In genomic region chr5:136135571-136136291, GRCm38 (mm10) we compare ENCODE assay signal across 8 mouse cellular contexts. TPM values are rescaled to one million over a fixed set of nuclear protein-coding genes. Genes with fewer than 3 reads are reported as not detected.
DNase-seq lines count a peak whose midpoint lies in the region; ATAC-seq and TF ChIP-seq lines count a peak whose summit lies in the region.

Gene Lrwd1 (minus strand): TSS chr5:136136074.
Gene Alkbh4 (plus strand): TSS chr5:136136146.

- under 1% methylated on average over 60 of the region's 60 CpGs for WGBS in hindbrain, embryonic 10.5 days
- WGBS in lung, postnatal 0 days, result under 1% methylated on average over 60 of the region's 60 CpGs

- H3K27ac ChIP-seq in hindbrain, embryonic 10.5 days, result peak within 1 kb of the TSS; percentile 92
- peak within 1 kb of the TSS; percentile 66 for H3K27ac ChIP-seq in lung, postnatal 0 days (ENCODE audit: low read length)

- H3K4me3 ChIP-seq in hindbrain, embryonic 10.5 days, result peak within 1 kb of the TSS; percentile 70
- H3K4me3 ChIP-seq in lung, postnatal 0 days (ENCODE audit: low read depth, low read length), result peak within 1 kb of the TSS; percentile 69

- peak; percentile 99 for DNase-seq in MN1 (ENCODE audit: low spot score)
- DNase-seq in cerebellum, adult 9-10 months, result peak; percentile 97
- peak; percentile 96 for DNase-seq in hindbrain, embryonic 10.5 days (ENCODE audit: low spot score)
- peak; percentile 96 for DNase-seq in layer of hippocampus, adult 9-11 months
- peak; percentile 99 for DNase-seq in lung, postnatal 0 days (ENCODE audit: low spot score)
- peak; percentile 89 for DNase-seq in ovary, postnatal 14 days (ENCODE audit: low spot score)
- DNase-seq in thymus, postnatal 14 days, result peak; percentile 98

- H3K9me3 ChIP-seq in hindbrain, embryonic 10.5 days, result no peaks in the 10 kb centered on the region
- no peaks in the 10 kb centered on the region for H3K9me3 ChIP-seq in lung, postnatal 0 days (ENCODE audit: low read length)

- H3K9ac ChIP-seq in lung, postnatal 0 days (replicated peaks; ENCODE audit: low read depth), result peak within 1 kb of the TSS; percentile 61

- TF ChIP-seq EP300 in lung, postnatal 0 days (IDR thresholded peaks at IDR 0.05), result no peak

- peaks cover 65% of the 10 kb centered on the region for H3K36me3 ChIP-seq in hindbrain, embryonic 10.5 days
- 0 out of 2 replicates have a peak, but pooled peaks cover 7% of the 10 kb centered on the region for H3K36me3 ChIP-seq in lung, postnatal 0 days (ENCODE audit: insufficient read depth, low read length)

- peak; percentile 89 for TF ChIP-seq CTCF in lung, postnatal 0 days (IDR thresholded peaks at IDR 0.05)

- peak; percentile 96 for ATAC-seq in frontal cortex, adult (ENCODE audit: low TSS enrichment)
- peak; percentile 97 for ATAC-seq in lung, postnatal 0 days

- peaks cover 23% of the 10 kb centered on the region for H3K4me1 ChIP-seq in hindbrain, embryonic 10.5 days (replicated peaks)
- peaks cover 7% of the 10 kb centered on the region; the same call in 1 of the 2 replicates for H3K4me1 ChIP-seq in lung, postnatal 0 days (ENCODE audit: insufficient read depth, low read depth, low read length)

- H3K27me3 ChIP-seq in hindbrain, embryonic 10.5 days (ENCODE audit: insufficient read depth, poor library complexity, severe bottlenecking), result no peaks in the 10 kb centered on the region
- no peaks in the 10 kb centered on the region for H3K27me3 ChIP-seq in lung, postnatal 0 days (replicated peaks; ENCODE audit: insufficient read depth, low read length)

- H3K4me2 ChIP-seq in lung, postnatal 0 days (replicated peaks; ENCODE audit: low read depth, low read length), result peak within 1 kb of the TSS; percentile 78

RNA-seq across cellular contexts. Expression of gene Lrwd1, which starts in this region (rescaled TPM):
- 54.3 and 59.7 TPM in 2 replicates for polyA plus RNA-seq in hindbrain, embryonic 10.5 days (2016; fragmentation: Nextera tagmentation; extraction: Ambion mirVana)
- polyA plus RNA-seq in lung, postnatal 0 days (2015; fragmentation: Nextera tagmentation; extraction: Ambion mirVana), result 18.5 and 20.8 TPM in 2 replicates

RNA-seq across cellular contexts. Expression of gene Alkbh4, which starts in this region (rescaled TPM):
- polyA plus RNA-seq in hindbrain, embryonic 10.5 days (2016; fragmentation: Nextera tagmentation; extraction: Ambion mirVana), result 25.1 and 25.7 TPM in 2 replicates
- polyA plus RNA-seq in lung, postnatal 0 days (2015; fragmentation: Nextera tagmentation; extraction: Ambion mirVana), result 13.5 and 13.9 TPM in 2 replicates

Comparison
In these comparisons a context has a peak if more than half of its experiments do, and no peak if none do; other contexts are left out.
1. Peak in every context shown above with its lines: DNase-seq, ATAC-seq, H3K4me3 ChIP-seq and H3K27ac ChIP-seq.